Mouse (Mus musculus) heart, embryonic 12.5 days (tissue): ENCODE measurements around the gene Imp3. TPM values are rescaled to one million over a fixed set of nuclear protein-coding genes. Genes with fewer than 3 reads are reported as not detected.
"Not testable (repeated sequence)": the region's sequence is repeated elsewhere in the genome, so short reads cannot be mapped to it uniquely, and the experiment has no call there.

Experiments
- ATAC-seq: fragments of 200-750 bp; cut with Nextera tagmentation; 2 replicates; pipeline ENCODE4 v1.8.0; 2017; ENCODE audit warnings: moderate TSS enrichment, moderate library complexity; ENCODE audit not compliant: insufficient number of reproducible peaks, low FRiP score
- H3K27ac ChIP-seq: fragments of 300-500 bp; sonication (generic); 2 replicates; pipeline ENCODE4 v1.5.1; 2016; ENCODE audit warnings: mild to moderate bottlenecking, moderate library complexity; ENCODE audit not compliant: poor library complexity, severe bottlenecking
- H3K27me3 ChIP-seq: fragments of 300-500 bp; sonication (generic); replicated peaks from 2 replicates; pipeline ENCODE4 v1.6.1; 2016; ENCODE audit warnings: mild to moderate bottlenecking, moderate library complexity
- H3K36me3 ChIP-seq: fragments of 300-500 bp; sonication (generic); 2 replicates; pipeline ENCODE4 v1.6.1; 2016; ENCODE audit warnings: mild to moderate bottlenecking, moderate library complexity
- H3K4me1 ChIP-seq: fragments of 300-500 bp; sonication (generic); replicated peaks from 2 replicates; pipeline ENCODE4 v1.6.1; 2016; ENCODE audit warnings: mild to moderate bottlenecking
- H3K4me2 ChIP-seq: fragments of 300-500 bp; sonication (generic); 2 replicates; pipeline ENCODE4 v1.6.1; 2016; ENCODE audit warnings: mild to moderate bottlenecking, moderate library complexity
- H3K4me3 ChIP-seq: fragments of 300-500 bp; sonication (generic); 2 replicates; pipeline ENCODE4 v1.5.1; 2016; ENCODE audit warnings: mild to moderate bottlenecking
- H3K9ac ChIP-seq: fragments of 300-500 bp; sonication (generic); 2 replicates; pipeline ENCODE4 v1.6.1; 2016; ENCODE audit warnings: mild to moderate bottlenecking, moderate library complexity
- H3K9me3 ChIP-seq: fragments of 300-500 bp; sonication (generic); replicated peaks from 2 replicates; pipeline ENCODE4 v1.6.1; 2016; ENCODE audit warnings: mild to moderate bottlenecking, moderate library complexity
- whole genome bisulfite sequencing: fragments of 180-500 bp; shearing (Covaris S2); methylation state at CpG from one replicate; pipeline ENCODE4 v1.1.7; 2016; 5-methylcytosine and 5-hydroxymethylcytosine counted together
- polyA plus RNA-seq: library from polyadenylated mRNA; unstranded; fragments of >200 nt; fragmentation: Nextera tagmentation; extraction: Ambion mirVana; gene quantifications from 2 replicates; pipeline ENCODE4 v1.2.1, GENCODE M21; 2016

Gene Imp3
- polyA plus RNA-seq, 1 experiment from 2014 or later: 65.0 TPM

- Histone ChIP-seq H3K4me2 (no peak overlapping the region), H3K4me3 (no peak overlapping the region), H3K9ac (no peak overlapping the region), H3K27ac (no peak overlapping the region), H3K36me3 (peaks cover 27% of the 10 kb centered on the region), H3K9me3 (no peaks in the 10 kb centered on the region), H3K4me1 (0 out of 2 replicates have a peak, but pooled peaks cover 9% of the 10 kb centered on the region), H3K27me3 (no peaks in the 10 kb centered on the region)
- ATAC-seq: no peak
Observed at GRCm38 (mm10) chr9:56900060-56900459, 37.2 kb upstream of the Imp3 start.

- Histone ChIP-seq H3K9ac (no peak overlapping the region), H3K4me3 (no peak overlapping the region), H3K4me1 (0 out of 2 replicates have a peak, but pooled peaks cover 9% of the 10 kb centered on the region), H3K27ac (no peak overlapping the region), H3K4me2 (no peak overlapping the region), H3K36me3 (peaks cover 24% of the 10 kb centered on the region), H3K27me3 (no peaks in the 10 kb centered on the region), H3K9me3 (no peaks in the 10 kb centered on the region)
- ATAC-seq: no peak
- 35% methylated on average over 9 of the region's 9 CpGs for WGBS
Observed at GRCm38 (mm10) chr9:56900571-56900970, 36.7 kb upstream of the Imp3 start.

- H3K4me3 ChIP-seq: no peak overlapping the region
- H3K27me3 ChIP-seq: no peaks in the 10 kb centered on the region
- no peaks in the 10 kb centered on the region for H3K9me3 ChIP-seq
- H3K36me3 ChIP-seq: peaks cover 22% of the 10 kb centered on the region
- 61% methylated on average over 8 of the region's 8 CpGs for WGBS
- H3K4me2 ChIP-seq: no peak overlapping the region
- no peak for ATAC-seq
- H3K27ac ChIP-seq: no peak overlapping the region; the same call in 1 of the 2 replicates
- peak overlapping the region; percentile 38; the same call in 1 of the 2 replicates for H3K9ac ChIP-seq
- H3K4me1 ChIP-seq: 0 out of 2 replicates have a peak, but pooled peaks cover 9% of the 10 kb centered on the region
Observed at GRCm38 (mm10) chr9:56901187-56901586, 36.1 kb upstream of the Imp3 start.

GRCm38 (mm10) chr9:56903662-56904061, 33.6 kb upstream of the Imp3 start:
- H3K4me2 ChIP-seq: no peak overlapping the region
- no peak for ATAC-seq
- no peak overlapping the region for H3K4me3 ChIP-seq
- WGBS: 66% methylated on average over 3 of the region's 3 CpGs
- H3K9me3 ChIP-seq: no peaks in the 10 kb centered on the region
- H3K9ac ChIP-seq: no peak overlapping the region
- no peaks in the 10 kb centered on the region for H3K27me3 ChIP-seq
- peaks cover 16% of the 10 kb centered on the region for H3K4me1 ChIP-seq
- H3K36me3 ChIP-seq: 0 out of 2 replicates have a peak, but pooled peaks cover under 1% of the 10 kb centered on the region
- no peak overlapping the region for H3K27ac ChIP-seq

GRCm38 (mm10) chr9:56907549-56907948, 29.7 kb upstream of the Imp3 start:
- no peak overlapping the region for H3K27ac ChIP-seq
- H3K4me2 ChIP-seq: no peak overlapping the region
- no peaks in the 10 kb centered on the region for H3K9me3 ChIP-seq
- peaks cover 7% of the 10 kb centered on the region for H3K4me1 ChIP-seq
- H3K4me3 ChIP-seq: no peak overlapping the region
- no peaks in the 10 kb centered on the region for H3K27me3 ChIP-seq
- no peaks in the 10 kb centered on the region for H3K36me3 ChIP-seq
- WGBS: 55% methylated on average over 9 of the region's 9 CpGs
- ATAC-seq: no peak
- no peak overlapping the region for H3K9ac ChIP-seq

GRCm38 (mm10) chr9:56909991-56910390, 27.3 kb upstream of the Imp3 start:
- H3K4me3 ChIP-seq, H3K4me1 ChIP-seq, H3K4me2 ChIP-seq, H3K36me3 ChIP-seq, H3K9me3 ChIP-seq, H3K27ac ChIP-seq, H3K9ac ChIP-seq, H3K27me3 ChIP-seq, ATAC-seq: not testable (repeated sequence)
- WGBS: 35% methylated on average over 4 of the region's 4 CpGs

GRCm38 (mm10) chr9:56911017-56911416, 26.3 kb upstream of the Imp3 start:
- Histone ChIP-seq H3K4me3 (no peak overlapping the region), H3K9ac (no peak overlapping the region), H3K4me1 (peaks cover 7% of the 10 kb centered on the region), H3K9me3 (no peaks in the 10 kb centered on the region), H3K27ac (no peak overlapping the region), H3K36me3 (peaks cover 10% of the 10 kb centered on the region), H3K27me3 (no peaks in the 10 kb centered on the region), H3K4me2 (no peak overlapping the region)
- 56% methylated on average over 1 of the region's 1 CpGs for WGBS
- no peak for ATAC-seq

- peaks cover 39% of the 10 kb centered on the region for H3K36me3 ChIP-seq
- WGBS: 79% methylated on average over 9 of the region's 9 CpGs
- H3K27me3 ChIP-seq: no peaks in the 10 kb centered on the region
- H3K9ac ChIP-seq: no peak overlapping the region
- no peak overlapping the region for H3K4me2 ChIP-seq
- no peaks in the 10 kb centered on the region; the same call in 1 of the 2 replicates for H3K4me1 ChIP-seq
- H3K9me3 ChIP-seq: no peaks in the 10 kb centered on the region
- H3K27ac ChIP-seq: no peak overlapping the region
- no peak for ATAC-seq
- no peak overlapping the region for H3K4me3 ChIP-seq
Observed at GRCm38 (mm10) chr9:56913991-56914390, 23.3 kb upstream of the Imp3 start.

- H3K36me3 ChIP-seq: peaks cover 50% of the 10 kb centered on the region
- no peak overlapping the region for H3K4me2 ChIP-seq
- H3K4me3 ChIP-seq: no peak overlapping the region
- H3K9me3 ChIP-seq: no peaks in the 10 kb centered on the region
- H3K27me3 ChIP-seq: no peaks in the 10 kb centered on the region
- no peak for ATAC-seq
- 61% methylated on average over 1 of the region's 1 CpGs for WGBS
- H3K9ac ChIP-seq: no peak overlapping the region
- H3K27ac ChIP-seq: no peak overlapping the region
- H3K4me1 ChIP-seq: no peaks in the 10 kb centered on the region
Observed at GRCm38 (mm10) chr9:56915116-56915515, 22.2 kb upstream of the Imp3 start.

- H3K27ac ChIP-seq: no peak overlapping the region
- ATAC-seq: no peak
- H3K9me3 ChIP-seq: no peaks in the 10 kb centered on the region
- H3K9ac ChIP-seq: no peak overlapping the region
- H3K4me3 ChIP-seq: no peak overlapping the region
- no peaks in the 10 kb centered on the region for H3K27me3 ChIP-seq
- H3K4me1 ChIP-seq: no peaks in the 10 kb centered on the region
- 70% methylated on average over 5 of the region's 5 CpGs for WGBS
- peaks cover 57% of the 10 kb centered on the region for H3K36me3 ChIP-seq
- H3K4me2 ChIP-seq: no peak overlapping the region
Observed at GRCm38 (mm10) chr9:56915695-56916410, 21.4 kb upstream of the Imp3 start.

- ATAC-seq: no peak
- Histone ChIP-seq H3K27me3 (no peaks in the 10 kb centered on the region), H3K27ac (no peak overlapping the region), H3K4me2 (no peak overlapping the region), H3K9me3 (no peaks in the 10 kb centered on the region), H3K36me3 (peaks cover 69% of the 10 kb centered on the region), H3K4me3 (no peak overlapping the region), H3K4me1 (no peaks in the 10 kb centered on the region), H3K9ac (no peak overlapping the region)
- WGBS: 83% methylated on average over 2 of the region's 2 CpGs
Observed at GRCm38 (mm10) chr9:56917131-56917530, 20.1 kb upstream of the Imp3 start.

- ATAC-seq: no peak
- Histone ChIP-seq H3K27ac (no peak overlapping the region), H3K4me2 (no peak overlapping the region), H3K4me3 (no peak overlapping the region), H3K27me3 (no peaks in the 10 kb centered on the region), H3K4me1 (peaks cover 10% of the 10 kb centered on the region), H3K9ac (no peak overlapping the region), H3K9me3 (no peaks in the 10 kb centered on the region), H3K36me3 (peaks cover 79% of the 10 kb centered on the region)
- WGBS: 91% methylated on average over 13 of the region's 13 CpGs
Observed at GRCm38 (mm10) chr9:56918466-56918865, 18.8 kb upstream of the Imp3 start.
